Mouse (Mus musculus) CD4-positive, CD25-positive, alpha-beta regulatory T cell, adult 4 months (primary cell): Measurements from ENCODE around the gene Gm10190. TPM values are rescaled to one million over a fixed set of nuclear protein-coding genes. Genes with fewer than 3 reads are reported as not detected.

ENCODE experiments used
- polyA plus RNA-seq, 2 experiments: library from polyadenylated mRNA; unstranded; fragments of 100-300 nt; shearing (Covaris generic); gene quantifications; one replicate each; pipeline ENCODE4 v1.2.1; 2017

The Gm10190 gene
- polyA plus RNA-seq, 2 experiments from 2014 or later, result not detected

Other genes starting within 250 kb of the Gm10190 start
- gene Galm, start 246.1 kb downstream of the Gm10190 start, polyA plus RNA-seq, result 10 to 100 TPM; 51.3 to 58.6 TPM
- 100 to 1,000 TPM; 498 to 562 TPM for gene Srsf7, start 166.2 kb downstream of the Gm10190 start, polyA plus RNA-seq
- not detected for gene Ttc39d, start 166.1 kb downstream of the Gm10190 start, polyA plus RNA-seq
- gene Gemin6, start 149.1 kb downstream of the Gm10190 start, polyA plus RNA-seq, result 10 to 100 TPM in 1 of 2 experiments, 1 to 10 TPM in 1; 9.6 to 10.2 TPM
- gene Morn2, start 83.3 kb downstream of the Gm10190 start, polyA plus RNA-seq, result 1 to 10 TPM; 2.4 to 3.2 TPM
- 10 to 100 TPM in 1 of 2 experiments, 1 to 10 TPM in 1; 8.2 to 11.8 TPM for gene Dhx57, start 83.1 kb downstream of the Gm10190 start, polyA plus RNA-seq
- gene Arhgef33, start 66.1 kb downstream of the Gm10190 start, polyA plus RNA-seq, result not detected
- 1 to 10 TPM; 4.6 to 5.4 TPM for gene Sos1, start 106.9 kb upstream of the Gm10190 start, polyA plus RNA-seq
- gene Cdkl4, start 204.3 kb upstream of the Gm10190 start, polyA plus RNA-seq, result under 1 TPM; 0.46 to 0.53 TPM